Mouse (Mus musculus) E14TG2a.4 (cell line): Measurements from ENCODE around the gene Foxn2.
A peak's percentile ranks its signal among the peaks of the same experiment; 100 is the strongest.

Experiments
- H3K27me3 ChIP-seq: 2 replicates; pipeline ENCODE4 v1.6.1; 2014; ENCODE audit warnings: low read length, control low read depth; ENCODE audit not compliant: insufficient read depth
- H3K36me3 ChIP-seq: 2 replicates; pipeline ENCODE4 v1.6.1; 2014; ENCODE audit warnings: low read length, control low read depth; ENCODE audit not compliant: insufficient read depth
- H3K4me1 ChIP-seq: replicated peaks from 2 replicates; pipeline ENCODE4 v1.6.1; 2014; ENCODE audit warnings: low read depth, low read length, control low read depth
- H3K4me3 ChIP-seq: replicated peaks from 2 replicates; pipeline ENCODE4 v1.5.1; 2014; ENCODE audit warnings: mild to moderate bottlenecking, low read length
- H3K9me3 ChIP-seq: 2 replicates; pipeline ENCODE4 v1.6.1; 2014; ENCODE audit warnings: low read length, control low read depth
- CTCF ChIP-seq: conservative IDR thresholded peaks from 2 replicates; pipeline ENCODE4 v1.5.1; 2014; ENCODE audit warnings: low read length
- NANOG ChIP-seq: IDR thresholded peaks from 2 replicates; pipeline ENCODE4 v1.6.1; 2014; ENCODE audit warnings: borderline replicate concordance, low read length, mixed read lengths
- POU5F1 ChIP-seq: IDR thresholded peaks from 2 replicates; pipeline ENCODE4 v1.6.1; 2014; ENCODE audit warnings: low read length, borderline replicate concordance

Gene Foxn2

DNA sequence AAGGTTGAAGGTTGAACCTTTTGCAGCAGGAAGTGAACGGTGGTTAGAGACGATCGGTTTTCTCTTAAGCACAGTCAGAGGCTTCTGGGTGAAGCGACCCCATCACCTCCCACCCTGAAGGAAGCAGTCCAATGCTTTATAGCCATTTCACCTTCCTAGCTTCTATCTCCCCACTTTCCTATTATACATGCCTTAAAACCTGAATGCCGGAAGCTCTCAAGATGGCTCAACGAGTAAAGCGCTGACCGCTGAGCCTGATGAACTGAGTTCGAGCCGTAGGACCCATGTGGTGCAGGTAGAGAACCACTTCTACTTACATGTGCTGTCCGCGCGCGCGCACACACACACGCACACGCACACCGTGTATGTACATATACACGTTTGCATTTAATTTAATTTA lies 35.4 kb upstream of the Foxn2 start:
- TF ChIP-seq NANOG (no peak), CTCF (no peak), POU5F1 (no peak)
- Histone ChIP-seq H3K36me3 (no peaks in the 10 kb centered on the region), H3K27me3 (peaks cover 36% of the 10 kb centered on the region), H3K4me3 (peak overlapping the region; percentile 52), H3K9me3 (no peaks in the 10 kb centered on the region), H3K4me1 (peaks cover 21% of the 10 kb centered on the region)

GRCm38 (mm10) chr17:88409706-88410105 lies 30.8 kb upstream of the Foxn2 start:
- H3K27me3 ChIP-seq: peaks cover 9% of the 10 kb centered on the region
- peaks cover 5% of the 10 kb centered on the region; the same call in 1 of the 2 replicates for H3K4me1 ChIP-seq
- H3K4me3 ChIP-seq: no peak overlapping the region
- TF ChIP-seq POU5F1: no peak
- no peak for TF ChIP-seq NANOG
- TF ChIP-seq CTCF: no peak
- H3K36me3 ChIP-seq: no peaks in the 10 kb centered on the region
- H3K9me3 ChIP-seq: no peaks in the 10 kb centered on the region

DNA sequence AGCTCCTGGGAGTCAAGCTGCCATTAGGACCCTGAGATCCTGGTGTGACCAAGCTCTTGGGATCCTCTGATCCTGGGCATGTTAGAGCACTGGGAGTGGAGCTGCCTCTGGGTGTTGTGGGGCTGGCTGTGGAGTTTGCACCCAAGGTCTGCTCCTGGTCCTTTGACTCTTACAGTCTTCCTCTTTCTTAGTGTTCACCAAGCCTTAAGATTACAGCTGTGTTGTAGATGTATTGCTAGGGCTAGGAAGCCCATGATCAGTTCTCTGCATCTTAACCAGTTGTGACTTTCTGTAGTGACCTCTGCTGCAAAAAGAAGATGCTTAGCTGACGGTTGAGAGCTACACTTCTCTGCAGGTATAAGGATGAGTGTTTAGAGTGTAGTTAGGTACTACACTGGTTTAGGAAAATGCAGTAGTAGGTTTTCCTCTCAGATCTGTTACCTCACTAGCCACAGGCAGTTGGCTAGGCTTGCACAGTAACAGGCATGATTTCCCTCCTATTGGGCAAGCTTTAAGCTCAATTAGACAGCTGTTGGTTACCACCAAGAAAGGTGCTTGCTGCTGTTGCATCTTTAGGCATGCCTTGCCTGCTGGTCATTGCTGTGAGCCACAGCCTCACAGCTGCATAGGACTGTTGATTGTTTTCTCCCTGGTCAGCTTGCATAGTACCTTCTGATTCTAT lies 27.2 kb upstream of the Foxn2 start:
- Histone ChIP-seq H3K4me3 (no peak overlapping the region), H3K27me3 (no peaks in the 10 kb centered on the region), H3K9me3 (no peaks in the 10 kb centered on the region), H3K4me1 (peaks cover 2% of the 10 kb centered on the region; the same call in 1 of the 2 replicates), H3K36me3 (no peaks in the 10 kb centered on the region)
- TF ChIP-seq NANOG (no peak), CTCF (no peak), POU5F1 (no peak)

GRCm38 (mm10) chr17:88420426-88420825 lies 20.1 kb upstream of the Foxn2 start:
- no peak for TF ChIP-seq NANOG
- no peak for TF ChIP-seq CTCF
- no peak for TF ChIP-seq POU5F1
- no peak overlapping the region for H3K4me3 ChIP-seq
- no peaks in the 10 kb centered on the region for H3K36me3 ChIP-seq
- no peaks in the 10 kb centered on the region for H3K9me3 ChIP-seq
- H3K27me3 ChIP-seq: no peaks in the 10 kb centered on the region
- no peaks in the 10 kb centered on the region for H3K4me1 ChIP-seq

DNA sequence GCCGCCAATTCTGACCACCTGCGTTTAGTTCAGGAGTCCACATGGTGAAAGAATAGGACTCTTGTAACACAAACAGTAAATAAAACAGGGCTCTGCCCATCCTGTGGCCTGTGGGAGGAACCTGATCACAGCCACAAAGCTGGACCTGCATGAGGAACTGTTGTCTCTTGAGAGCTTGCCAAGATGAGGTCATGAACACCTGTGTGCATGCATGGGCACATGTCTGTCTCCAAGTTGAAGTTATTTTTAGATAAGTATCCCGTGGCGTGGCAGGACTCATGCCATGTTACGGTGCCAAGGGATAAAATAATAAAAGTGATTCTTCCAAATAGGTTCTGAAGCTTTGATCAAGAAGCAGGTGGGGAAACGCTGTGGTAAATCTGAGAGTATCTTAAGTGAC lies 19.3 kb upstream of the Foxn2 start:
- Histone ChIP-seq H3K27me3 (no peaks in the 10 kb centered on the region), H3K36me3 (no peaks in the 10 kb centered on the region), H3K4me1 (no peaks in the 10 kb centered on the region), H3K4me3 (no peak overlapping the region), H3K9me3 (peaks cover 2% of the 10 kb centered on the region; the same call in 1 of the 2 replicates)
- TF ChIP-seq POU5F1: no peak
- no peak for TF ChIP-seq NANOG

GRCm38 (mm10) chr17:88430719-88431118 lies 9.8 kb upstream of the Foxn2 start:
- Histone ChIP-seq H3K9me3 (peaks cover 34% of the 10 kb centered on the region), H3K36me3 (no peaks in the 10 kb centered on the region), H3K4me1 (peaks cover 15% of the 10 kb centered on the region), H3K27me3 (no peaks in the 10 kb centered on the region), H3K4me3 (no peak overlapping the region)
- TF ChIP-seq CTCF (no peak), POU5F1 (no peak), NANOG (no peak)

DNA sequence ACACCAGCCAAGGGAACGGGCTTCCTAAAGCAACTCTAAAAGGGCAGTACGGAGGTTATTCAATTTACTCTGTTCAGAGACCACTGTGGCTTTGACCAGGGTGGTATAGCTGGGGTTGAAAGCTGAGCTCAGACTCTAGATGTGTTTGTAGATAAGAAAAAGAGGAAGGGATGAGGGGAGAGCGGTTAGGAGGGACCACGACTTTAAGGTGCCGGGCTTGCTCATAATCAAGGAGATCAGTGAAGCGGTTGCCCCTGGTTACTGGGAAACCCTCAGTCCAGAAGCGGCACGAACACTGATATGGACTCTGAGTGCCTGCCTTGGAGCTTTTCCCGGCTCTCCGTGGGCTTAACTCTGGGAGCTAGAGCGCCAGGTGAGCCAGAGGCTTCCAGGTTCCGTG lies 9.0 kb upstream of the Foxn2 start:
- no peaks in the 10 kb centered on the region for H3K27me3 ChIP-seq

GRCm38 (mm10) chr17:88431987-88432386 lies 8.5 kb upstream of the Foxn2 start:
- Histone ChIP-seq H3K9me3 (peaks cover 24% of the 10 kb centered on the region), H3K27me3 (no peaks in the 10 kb centered on the region)

More for the DNA sequence above, 9.0 kb upstream of the Foxn2 start:
- no peak for TF ChIP-seq NANOG
- TF ChIP-seq POU5F1: no peak
- H3K4me1 ChIP-seq: peaks cover 21% of the 10 kb centered on the region
- peaks cover 29% of the 10 kb centered on the region for H3K9me3 ChIP-seq
- H3K4me3 ChIP-seq: no peak overlapping the region
- H3K36me3 ChIP-seq: no peaks in the 10 kb centered on the region

GRCm38 (mm10) chr17:88435322-88435721 lies 5.2 kb upstream of the Foxn2 start:
- peaks cover 21% of the 10 kb centered on the region for H3K9me3 ChIP-seq
- no peak overlapping the region for H3K4me3 ChIP-seq
- H3K36me3 ChIP-seq: no peaks in the 10 kb centered on the region
- TF ChIP-seq CTCF (no peak), POU5F1 (no peak), NANOG (no peak)
- H3K4me1 ChIP-seq: peaks cover 46% of the 10 kb centered on the region
- H3K27me3 ChIP-seq: no peaks in the 10 kb centered on the region; the same call in 1 of the 2 replicates

More at GRCm38 (mm10) chr17:88431987-88432386, 8.5 kb upstream of the Foxn2 start:
- peaks cover 21% of the 10 kb centered on the region for H3K4me1 ChIP-seq
- no peak overlapping the region for H3K4me3 ChIP-seq
- H3K36me3 ChIP-seq: no peaks in the 10 kb centered on the region
- TF ChIP-seq NANOG (no peak), POU5F1 (no peak), CTCF (no peak)
